In the genomic region with DNA sequence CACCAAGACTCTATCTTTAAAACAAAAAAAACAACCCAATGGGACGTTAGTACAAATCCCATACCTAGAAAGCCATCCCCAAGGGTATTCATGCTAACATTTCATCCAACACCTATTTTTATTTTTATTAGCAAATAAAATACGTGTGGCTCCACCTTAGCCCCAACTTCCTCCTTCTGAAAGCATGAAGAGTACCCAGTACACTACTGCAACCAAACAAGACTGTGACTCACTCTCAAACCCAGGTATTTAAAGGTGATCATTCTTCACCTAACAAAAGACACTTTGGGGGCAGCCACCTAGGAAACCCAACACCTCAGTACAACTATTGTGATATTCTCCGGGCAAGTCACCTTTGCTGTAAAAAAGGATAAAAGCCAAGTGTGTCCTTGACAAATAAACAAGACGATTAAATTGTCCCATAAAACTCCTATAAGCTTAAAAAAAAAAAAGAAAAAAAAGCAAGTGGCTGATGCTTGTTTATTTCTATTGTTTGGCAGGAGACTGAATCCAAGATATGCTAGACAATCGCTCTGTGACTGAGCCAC, we compare ENCODE assay signal across 8 mouse cellular contexts. TPM values are rescaled to one million over a fixed set of nuclear protein-coding genes. Genes with fewer than 3 reads are reported as not detected.
DNase-seq lines count a peak whose midpoint lies in the region; ATAC-seq and TF ChIP-seq lines count a peak whose summit lies in the region.

No protein-coding gene starts in this region.

- intact Hi-C loops in heart, postnatal 10 days (cut with DNase I) = loop anchor here (5.0 kb wide), 1 partner anchor 49 kb away; the partner anchor contains the start of gene Limk1
- intact Hi-C loops in left cerebral cortex, postnatal 10 days (cut with DNase I) = no loop called here

- no peak for TF ChIP-seq CTCF in C2C12 (IDR thresholded peaks at IDR 0.05; ENCODE audit: control insufficient read depth, insufficient read depth, insufficient read length)

- H3K27me3 ChIP-seq in heart, embryonic 10.5 days (ENCODE audit: insufficient read depth, poor library complexity, severe bottlenecking) = no peaks in the 10 kb centered on the region
- H3K27me3 ChIP-seq in C2C12 (ENCODE audit: control insufficient read depth, insufficient read depth, insufficient read length) = no peaks in the 10 kb centered on the region
- no peaks in the 10 kb centered on the region for H3K27me3 ChIP-seq in hindbrain, embryonic 10.5 days (ENCODE audit: insufficient read depth, poor library complexity, severe bottlenecking)

- peaks cover 38% of the 10 kb centered on the region for H3K36me3 ChIP-seq in heart, embryonic 10.5 days
- H3K36me3 ChIP-seq in C2C12 (ENCODE audit: control insufficient read depth, insufficient read depth) = peaks cover 48% of the 10 kb centered on the region
- peaks cover 48% of the 10 kb centered on the region for H3K36me3 ChIP-seq in hindbrain, embryonic 10.5 days

- ATAC-seq in megakaryocyte, adult 5-6 weeks (ENCODE audit: poor library complexity, severe bottlenecking) = peak; percentile 39

- peak overlapping the region; percentile 90 for H3ac ChIP-seq in C2C12 (ENCODE audit: control insufficient read depth, insufficient read length, low read depth)

- peaks cover 8% of the 10 kb centered on the region; the same call in 1 of the 2 replicates for H3K4me1 ChIP-seq in heart, embryonic 10.5 days
- peaks cover 18% of the 10 kb centered on the region for H3K4me1 ChIP-seq in hindbrain, embryonic 10.5 days (replicated peaks)

- H3K27ac ChIP-seq in heart, embryonic 10.5 days = peak overlapping the region; percentile 99
- peak overlapping the region; percentile 98 for H3K27ac ChIP-seq in hindbrain, embryonic 10.5 days

- H3K4me3 ChIP-seq in heart, embryonic 10.5 days = peak overlapping the region; percentile 100
- peak overlapping the region; percentile 87 for H3K4me3 ChIP-seq in C2C12 (ENCODE audit: insufficient read depth, poor library complexity, severe bottlenecking)
- peak overlapping the region; percentile 85 for H3K4me3 ChIP-seq in hindbrain, embryonic 10.5 days

- no peak for DNase-seq in heart, embryonic 10.5 days (ENCODE audit: low spot score)
- DNase-seq in heart, postnatal 10 days = no peak
- DNase-seq in hindbrain, embryonic 10.5 days (ENCODE audit: low spot score) = no peak
- DNase-seq in right cerebral cortex, adult 18-20 months = no peak
- no peak for DNase-seq in left cerebral cortex, postnatal 10 days (ENCODE audit: extremely low spot score in 1 of 2, low spot score in 2 of 2)
- no peak for DNase-seq in adrenal gland, postnatal 36 days

- 32% methylated on average over 5 of the region's 5 CpGs for WGBS in heart, embryonic 10.5 days
- WGBS in hindbrain, embryonic 10.5 days = 41% methylated on average over 5 of the region's 5 CpGs

- peaks cover 63% of the 10 kb centered on the region for H3K79me2 ChIP-seq in C2C12 (ENCODE audit: control insufficient read depth, insufficient read depth)

- H3K79me3 ChIP-seq in C2C12 (ENCODE audit: low read depth) = peaks cover 59% of the 10 kb centered on the region

- no peaks in the 10 kb centered on the region for H3K9me3 ChIP-seq in heart, embryonic 10.5 days
- H3K9me3 ChIP-seq in hindbrain, embryonic 10.5 days = no peaks in the 10 kb centered on the region

TF ChIP-seq in C2C12, 6 proteins besides CTCF, POLR2A, EP300 and RAD21:
- no peak for TF ChIP-seq MYOD1 (IDR thresholded peaks at IDR 0.05; ENCODE audit: control insufficient read depth, insufficient read length, low read depth)
- TF ChIP-seq USF1 (IDR thresholded peaks at IDR 0.05; ENCODE audit: low read depth) = no peak
- no peak for TF ChIP-seq MYOG (IDR thresholded peaks at IDR 0.05; ENCODE audit: control insufficient read depth, extremely low read depth, insufficient read length)
- TF ChIP-seq MAX (IDR thresholded peaks at IDR 0.05) = no peak
- no peak for TF ChIP-seq FOSL1 (IDR thresholded peaks at IDR 0.05; ENCODE audit: insufficient read depth, low read length, poor library complexity, severe bottlenecking)
- no peak for TF ChIP-seq CEBPB (IDR thresholded peaks at IDR 0.05; ENCODE audit: low read depth)

RNA-seq across cellular contexts. Expression of gene Eif4h, which starts 1.4 kb away (rescaled TPM):
- polyA plus RNA-seq in heart, embryonic 10.5 days (2016; fragmentation: Nextera tagmentation; extraction: Ambion mirVana) = 435 and 453 TPM in 2 replicates
- 100 to 1,000 TPM; 213 to 216 TPM for total RNA-seq in heart, postnatal 10 days (2021)
- polyA plus RNA-seq in C2C12 (2012; fragmentation: generic; extraction: Trizol) = 427 TPM
- polyA plus RNA-seq in hindbrain, embryonic 10.5 days (2016; fragmentation: Nextera tagmentation; extraction: Ambion mirVana) = 502 and 539 TPM in 2 replicates
- 160 and 176 TPM in 2 replicates for total RNA-seq in megakaryocyte, adult 5-6 weeks (2015)
- total RNA-seq in megakaryocyte, adult 5-6 weeks (2017) = 191 and 197 TPM in 2 replicates
- 100 to 1,000 TPM; 298 to 310 TPM for total RNA-seq in left cerebral cortex, postnatal 10 days (2021)
- 100 to 1,000 TPM; 288 to 289 TPM for total RNA-seq in adrenal gland, postnatal 36 days (2021)

RNA-seq across cellular contexts. Expression of gene Lat2, which starts 23.1 kb away (rescaled TPM):
- polyA plus RNA-seq in heart, embryonic 10.5 days (2016; fragmentation: Nextera tagmentation; extraction: Ambion mirVana) = 2.9 and 4.1 TPM in 2 replicates
- 1 to 10 TPM; 2.8 to 4.5 TPM for total RNA-seq in heart, postnatal 10 days (2021)
- 0.61 TPM for polyA plus RNA-seq in C2C12 (2012; fragmentation: generic; extraction: Trizol)
- polyA plus RNA-seq in hindbrain, embryonic 10.5 days (2016; fragmentation: Nextera tagmentation; extraction: Ambion mirVana) = 4.3 and 4.7 TPM in 2 replicates
- total RNA-seq in megakaryocyte, adult 5-6 weeks (2015) = 87.7 and 91.1 TPM in 2 replicates
- total RNA-seq in megakaryocyte, adult 5-6 weeks (2017) = 109 and 115 TPM in 2 replicates
- total RNA-seq in left cerebral cortex, postnatal 10 days (2021) = 1 to 10 TPM; 1.2 to 2.1 TPM
- total RNA-seq in adrenal gland, postnatal 36 days (2021) = 1 to 10 TPM; 3.3 to 4.4 TPM

RNA-seq across cellular contexts. Expression of gene Limk1, which starts 50.5 kb away (rescaled TPM):
- 3.7 and 4.7 TPM in 2 replicates for polyA plus RNA-seq in heart, embryonic 10.5 days (2016; fragmentation: Nextera tagmentation; extraction: Ambion mirVana)
- 10 to 100 TPM; 10.0 to 11.4 TPM for total RNA-seq in heart, postnatal 10 days (2021)
- 32.2 TPM for polyA plus RNA-seq in C2C12 (2012; fragmentation: generic; extraction: Trizol)
- 8.6 and 16.3 TPM in 2 replicates for polyA plus RNA-seq in hindbrain, embryonic 10.5 days (2016; fragmentation: Nextera tagmentation; extraction: Ambion mirVana)
- 9.5 and 11.8 TPM in 2 replicates for total RNA-seq in megakaryocyte, adult 5-6 weeks (2015)
- 7.5 and 8.3 TPM in 2 replicates for total RNA-seq in megakaryocyte, adult 5-6 weeks (2017)
- total RNA-seq in left cerebral cortex, postnatal 10 days (2021) = 10 to 100 TPM; 60.8 to 62.0 TPM
- 10 to 100 TPM; 19.5 to 22.6 TPM for total RNA-seq in adrenal gland, postnatal 36 days (2021)

RNA-seq across cellular contexts. Expression of gene Rfc2, which starts 56.7 kb away (rescaled TPM):
- polyA plus RNA-seq in heart, embryonic 10.5 days (2016; fragmentation: Nextera tagmentation; extraction: Ambion mirVana) = 271 and 300 TPM in 2 replicates
- total RNA-seq in heart, postnatal 10 days (2021) = 10 to 100 TPM; 37.6 to 39.8 TPM
- 140 TPM for polyA plus RNA-seq in C2C12 (2012; fragmentation: generic; extraction: Trizol)
- 366 and 403 TPM in 2 replicates for polyA plus RNA-seq in hindbrain, embryonic 10.5 days (2016; fragmentation: Nextera tagmentation; extraction: Ambion mirVana)
- total RNA-seq in megakaryocyte, adult 5-6 weeks (2015) = 161 and 172 TPM in 2 replicates
- 110 and 115 TPM in 2 replicates for total RNA-seq in megakaryocyte, adult 5-6 weeks (2017)
- 10 to 100 TPM; 78.3 to 80.8 TPM for total RNA-seq in left cerebral cortex, postnatal 10 days (2021)
- 10 to 100 TPM; 48.2 to 49.4 TPM for total RNA-seq in adrenal gland, postnatal 36 days (2021)

Comparison
In these comparisons a context has a peak if more than half of its experiments do, and no peak if none do; other contexts are left out.
1. RNA of gene Lat2, which starts 23.1 kb away (total RNA-seq): 87.7 to 115 TPM in megakaryocyte, adult 5-6 weeks; 2.8 to 4.5 TPM in heart, postnatal 10 days, 3.3 to 4.4 TPM in adrenal gland, postnatal 36 days and 1.2 to 2.1 TPM in left cerebral cortex, postnatal 10 days; every median in the first group is over 10 times any median in the second.
2. Peak in every context shown above with its lines, with median percentiles within 50 percentile points of each other: H3K4me3 ChIP-seq.